Mouse (Mus musculus) 3134 (cell line): ENCODE data around the gene Nudt21.

Experiments used
- DNase-seq: peaks from one replicate; pipeline ENCODE4 v3.0.0-alpha.2; 2011; ENCODE audit warnings: low spot score; ENCODE audit not compliant: insufficient read length; ENCODE audit errors: extremely low read depth

Nudt21 gene

GRCm38 (mm10) chr8:94036944-94037524, at the start of gene Nudt21, which contains the start of gene Ogfod1:
Gene Nudt21, minus strand, starts transcription at chr8:94037031.
Gene Ogfod1, plus strand, starts transcription at chr8:94037198.
- DNase-seq: peak; percentile 94

- no peak for DNase-seq
Measured at GRCm38 (mm10) chr8:94076461-94077192, 39.8 kb upstream of the Nudt21 start.

GRCm38 (mm10) chr8:94068793-94069192, 32.0 kb upstream of the Nudt21 start:
- no peak for DNase-seq

GRCm38 (mm10) chr8:94066121-94066863, 29.5 kb upstream of the Nudt21 start:
- no peak for DNase-seq

GRCm38 (mm10) chr8:94057157-94057854, 20.5 kb upstream of the Nudt21 start:
- no peak for DNase-seq

GRCm38 (mm10) chr8:94052696-94053095, 15.9 kb upstream of the Nudt21 start:
- peak; percentile 24 for DNase-seq

- DNase-seq: no peak
Measured at GRCm38 (mm10) chr8:94047845-94048244, 11.0 kb upstream of the Nudt21 start.

GRCm38 (mm10) chr8:94037806-94038205, 975 bp upstream of the Nudt21 start:
- no peak for DNase-seq

GRCm38 (mm10) chr8:94036541-94036940, 290 bp downstream of the Nudt21 start:
- peak; percentile 84 for DNase-seq

GRCm38 (mm10) chr8:94035200-94035599, 1.6 kb downstream of the Nudt21 start:
- no peak for DNase-seq

- DNase-seq: no peak
Measured at GRCm38 (mm10) chr8:94033601-94034000, 3.2 kb downstream of the Nudt21 start.

- no peak for DNase-seq
Measured at GRCm38 (mm10) chr8:94029701-94030100, 7.1 kb downstream of the Nudt21 start.

GRCm38 (mm10) chr8:94023916-94024315, 12.9 kb downstream of the Nudt21 start:
- no peak for DNase-seq

- DNase-seq: no peak
Measured at GRCm38 (mm10) chr8:94013026-94013612, 23.7 kb downstream of the Nudt21 start.

- peak; percentile 82 for DNase-seq
Measured at GRCm38 (mm10) chr8:94012013-94012951, 24.5 kb downstream of the Nudt21 start, which contains the start of gene Amfr. Gene Amfr, minus strand, starts transcription at chr8:94012842.

- no peak for DNase-seq
Measured at GRCm38 (mm10) chr8:94011076-94012012, 25.5 kb downstream of the Nudt21 start.

GRCm38 (mm10) chr8:94010101-94010705, 26.6 kb downstream of the Nudt21 start:
- DNase-seq: no peak
